Mouse (Mus musculus): Measurements from ENCODE around the gene Wls. TPM values are rescaled to one million over a fixed set of nuclear protein-coding genes. Genes with fewer than 3 reads are reported as not detected.

The Wls gene
- polyA plus RNA-seq (2016; fragmentation: Nextera tagmentation; extraction: Ambion mirVana): 192 and 199 TPM in 2 replicates

GRCm38 (mm10) chr3:159839481-159839880 lies at the start of gene Wls:
Gene Wls, plus strand, starts transcription at chr3:159839672.
- WGBS: under 1% methylated on average over 19 of the region's 21 CpGs
- no peaks in the 10 kb centered on the region for H3K27me3 ChIP-seq (ENCODE audit: low read depth, poor library complexity, severe bottlenecking)
- 0 out of 2 replicates have a peak, but pooled peaks cover under 1% of the 10 kb centered on the region for H3K36me3 ChIP-seq

GRCm38 (mm10) chr3:159789781-159790180 lies 49.7 kb upstream of the Wls start:
- H3K4me1 ChIP-seq: peaks cover 44% of the 10 kb centered on the region
- WGBS: 9% methylated on average over 2 of the region's 2 CpGs
- no peaks in the 10 kb centered on the region for H3K36me3 ChIP-seq
- H3K27ac ChIP-seq (replicated peaks): no peak overlapping the region
- DNase-seq (ENCODE audit: low spot score): peak; percentile 11
- no peak overlapping the region for H3K4me3 ChIP-seq
- no peaks in the 10 kb centered on the region for H3K27me3 ChIP-seq (ENCODE audit: low read depth, poor library complexity, severe bottlenecking)
- no peaks in the 10 kb centered on the region for H3K9me3 ChIP-seq (replicated peaks)

More at GRCm38 (mm10) chr3:159839481-159839880, at the start of gene Wls:
- peaks cover 33% of the 10 kb centered on the region for H3K4me1 ChIP-seq
- peak within 1 kb of the TSS; percentile 71 for H3K4me3 ChIP-seq
- H3K27ac ChIP-seq (replicated peaks): peak within 1 kb of the TSS; percentile 92
- DNase-seq (ENCODE audit: low spot score): peak; percentile 86
- H3K9me3 ChIP-seq (replicated peaks): no peaks in the 10 kb centered on the region

- H3K27ac ChIP-seq (replicated peaks): no peak overlapping the region
- H3K9me3 ChIP-seq (replicated peaks): 0 out of 2 replicates have a peak, but pooled peaks cover 4% of the 10 kb centered on the region
- no peaks in the 10 kb centered on the region for H3K4me1 ChIP-seq
- no peaks in the 10 kb centered on the region for H3K27me3 ChIP-seq (ENCODE audit: low read depth, poor library complexity, severe bottlenecking)
- no peak for DNase-seq (ENCODE audit: low spot score)
- H3K4me3 ChIP-seq: no peak overlapping the region
- H3K36me3 ChIP-seq: no peaks in the 10 kb centered on the region
Measured at GRCm38 (mm10) chr3:159831535-159831934, 7.9 kb upstream of the Wls start.

GRCm38 (mm10) chr3:159840002-159840816 lies 737 bp downstream of the Wls start:
- H3K36me3 ChIP-seq: 0 out of 2 replicates have a peak, but pooled peaks cover 5% of the 10 kb centered on the region
- H3K4me3 ChIP-seq: peak overlapping the region; percentile 71
- no peaks in the 10 kb centered on the region for H3K9me3 ChIP-seq (replicated peaks)
- peaks cover 33% of the 10 kb centered on the region for H3K4me1 ChIP-seq
- peak overlapping the region; percentile 92 for H3K27ac ChIP-seq (replicated peaks)
- under 1% methylated on average over 27 of the region's 27 CpGs for WGBS
- peak; percentile 74 for DNase-seq (ENCODE audit: low spot score)
- H3K27me3 ChIP-seq (ENCODE audit: low read depth, poor library complexity, severe bottlenecking): no peaks in the 10 kb centered on the region

GRCm38 (mm10) chr3:159840817-159841390 lies 1.4 kb downstream of the Wls start:
- DNase-seq (ENCODE audit: low spot score): peak; percentile 54
- under 1% methylated on average over 12 of the region's 12 CpGs for WGBS
- peaks cover 33% of the 10 kb centered on the region for H3K4me1 ChIP-seq
- H3K9me3 ChIP-seq (replicated peaks): no peaks in the 10 kb centered on the region
- H3K27ac ChIP-seq (replicated peaks): peak overlapping the region; percentile 92
- peaks cover 9% of the 10 kb centered on the region; the same call in 1 of the 2 replicates for H3K36me3 ChIP-seq
- peak overlapping the region; percentile 71 for H3K4me3 ChIP-seq
- H3K27me3 ChIP-seq (ENCODE audit: low read depth, poor library complexity, severe bottlenecking): no peaks in the 10 kb centered on the region

- Histone ChIP-seq H3K4me1 (peaks cover 35% of the 10 kb centered on the region), H3K9me3 (replicated peaks) (no peaks in the 10 kb centered on the region), H3K27me3 (ENCODE audit: low read depth, poor library complexity, severe bottlenecking) (no peaks in the 10 kb centered on the region), H3K4me3 (peak overlapping the region; percentile 71), H3K36me3 (peaks cover 9% of the 10 kb centered on the region; the same call in 1 of the 2 replicates), H3K27ac (replicated peaks) (peak overlapping the region; percentile 92)
- 8% methylated on average over 3 of the region's 3 CpGs for WGBS
- peak; percentile 23 for DNase-seq (ENCODE audit: low spot score)
Measured at GRCm38 (mm10) chr3:159841458-159841857, 2.0 kb downstream of the Wls start.

GRCm38 (mm10) chr3:159843135-159843534 lies 3.7 kb downstream of the Wls start:
- H3K4me3 ChIP-seq: peak overlapping the region; percentile 71
- peaks cover 48% of the 10 kb centered on the region for H3K4me1 ChIP-seq
- peaks cover 11% of the 10 kb centered on the region; the same call in 1 of the 2 replicates for H3K36me3 ChIP-seq
- no peaks in the 10 kb centered on the region for H3K27me3 ChIP-seq (ENCODE audit: low read depth, poor library complexity, severe bottlenecking)
- H3K9me3 ChIP-seq (replicated peaks): no peaks in the 10 kb centered on the region
- no peak for DNase-seq (ENCODE audit: low spot score)
- no peak overlapping the region for H3K27ac ChIP-seq (replicated peaks)
- 78% methylated on average over 4 of the region's 4 CpGs for WGBS

GRCm38 (mm10) chr3:159847410-159848016 lies 8.0 kb downstream of the Wls start:
- WGBS: 51% methylated on average over 2 of the region's 2 CpGs
- H3K4me3 ChIP-seq: no peak overlapping the region
- no peak for DNase-seq (ENCODE audit: low spot score)
- H3K27me3 ChIP-seq (ENCODE audit: low read depth, poor library complexity, severe bottlenecking): no peaks in the 10 kb centered on the region
- H3K4me1 ChIP-seq: peaks cover 36% of the 10 kb centered on the region
- H3K36me3 ChIP-seq: peaks cover 11% of the 10 kb centered on the region; the same call in 1 of the 2 replicates
- H3K27ac ChIP-seq (replicated peaks): no peak overlapping the region
- H3K9me3 ChIP-seq (replicated peaks): no peaks in the 10 kb centered on the region

GRCm38 (mm10) chr3:159848156-159848555 lies 8.7 kb downstream of the Wls start:
- Histone ChIP-seq H3K27me3 (ENCODE audit: low read depth, poor library complexity, severe bottlenecking) (no peaks in the 10 kb centered on the region), H3K36me3 (peaks cover 11% of the 10 kb centered on the region; the same call in 1 of the 2 replicates), H3K27ac (replicated peaks) (no peak overlapping the region), H3K9me3 (replicated peaks) (no peaks in the 10 kb centered on the region), H3K4me1 (peaks cover 29% of the 10 kb centered on the region), H3K4me3 (no peak overlapping the region)
- DNase-seq (ENCODE audit: low spot score): no peak

GRCm38 (mm10) chr3:159851476-159851875 lies 12.0 kb downstream of the Wls start:
- DNase-seq (ENCODE audit: low spot score): no peak
- H3K27me3 ChIP-seq (ENCODE audit: low read depth, poor library complexity, severe bottlenecking): no peaks in the 10 kb centered on the region
- no peaks in the 10 kb centered on the region for H3K9me3 ChIP-seq (replicated peaks)
- no peak overlapping the region for H3K4me3 ChIP-seq
- H3K36me3 ChIP-seq: peaks cover 14% of the 10 kb centered on the region
- no peak overlapping the region for H3K27ac ChIP-seq (replicated peaks)
- WGBS: 22% methylated on average over 2 of the region's 2 CpGs
- H3K4me1 ChIP-seq: peaks cover 25% of the 10 kb centered on the region

- H3K27me3 ChIP-seq (ENCODE audit: low read depth, poor library complexity, severe bottlenecking): no peaks in the 10 kb centered on the region
- H3K4me3 ChIP-seq: no peak overlapping the region
- DNase-seq (ENCODE audit: low spot score): no peak
- no peaks in the 10 kb centered on the region for H3K9me3 ChIP-seq (replicated peaks)
- WGBS: 31% methylated on average over 2 of the region's 2 CpGs
- peaks cover 21% of the 10 kb centered on the region for H3K4me1 ChIP-seq
- no peak overlapping the region for H3K27ac ChIP-seq (replicated peaks)
- H3K36me3 ChIP-seq: peaks cover 12% of the 10 kb centered on the region
Measured at GRCm38 (mm10) chr3:159851980-159852379, 12.5 kb downstream of the Wls start.

- H3K4me3 ChIP-seq: no peak overlapping the region
- H3K36me3 ChIP-seq: peaks cover 37% of the 10 kb centered on the region
- H3K27ac ChIP-seq (replicated peaks): no peak overlapping the region
- H3K4me1 ChIP-seq: peaks cover 5% of the 10 kb centered on the region
- 49% methylated on average over 1 of the region's 1 CpGs for WGBS
- no peaks in the 10 kb centered on the region for H3K9me3 ChIP-seq (replicated peaks)
- H3K27me3 ChIP-seq (ENCODE audit: low read depth, poor library complexity, severe bottlenecking): no peaks in the 10 kb centered on the region
- no peak for DNase-seq (ENCODE audit: low spot score)
Measured at GRCm38 (mm10) chr3:159857112-159857511, 17.6 kb downstream of the Wls start.

Measured in midbrain, embryonic 10.5 days (tissue).